Mouse (Mus musculus) heart, embryonic 13.5 days (tissue): ENCODE results near the gene Acta1. TPM values are rescaled to one million over a fixed set of nuclear protein-coding genes. Genes with fewer than 3 reads are reported as not detected.

ENCODE experiments used
- ATAC-seq: fragments of 200-750 bp; cut with Nextera tagmentation; 2 replicates; pipeline ENCODE4 v1.8.0; 2017; ENCODE audit warnings: moderate TSS enrichment; ENCODE audit not compliant: insufficient number of reproducible peaks, low FRiP score, low TSS enrichment; ENCODE audit errors: extremely low read depth
- H3K27ac ChIP-seq: fragments of 300-500 bp; sonication (generic); replicated peaks from 2 replicates; pipeline ENCODE4 v1.5.1; 2015; ENCODE audit warnings: moderate library complexity, mild to moderate bottlenecking, inconsistent platforms
- H3K27me3 ChIP-seq: fragments of 300-500 bp; sonication (generic); replicated peaks from 2 replicates; pipeline ENCODE4 v1.6.1; 2015; ENCODE audit warnings: mild to moderate bottlenecking, inconsistent platforms
- H3K36me3 ChIP-seq: fragments of 300-500 bp; sonication (generic); 2 replicates; pipeline ENCODE4 v1.6.1; 2015; ENCODE audit warnings: mild to moderate bottlenecking, inconsistent platforms
- H3K4me1 ChIP-seq: fragments of 300-500 bp; sonication (generic); 2 replicates; pipeline ENCODE4 v1.6.1; 2015; ENCODE audit warnings: inconsistent platforms
- H3K4me2 ChIP-seq: fragments of 300-500 bp; sonication (generic); 2 replicates; pipeline ENCODE4 v1.6.1; 2015; ENCODE audit warnings: inconsistent platforms, mild to moderate bottlenecking, moderate library complexity
- H3K4me3 ChIP-seq: fragments of 300-500 bp; sonication (generic); 2 replicates; pipeline ENCODE4 v1.5.1; 2015; ENCODE audit warnings: moderate library complexity, mild to moderate bottlenecking, inconsistent platforms
- H3K9ac ChIP-seq: fragments of 300-500 bp; sonication (generic); 2 replicates; pipeline ENCODE4 v1.6.1; 2015; ENCODE audit warnings: inconsistent platforms, mild to moderate bottlenecking, moderate library complexity
- H3K9me3 ChIP-seq: fragments of 300-500 bp; sonication (generic); 2 replicates; pipeline ENCODE4 v1.6.1; 2016; ENCODE audit warnings: inconsistent platforms
- WGBS: fragments of 180-500 bp; shearing (Covaris S2); methylation state at CpG from one replicate; pipeline ENCODE4 v1.1.7; 2015; ENCODE audit warnings: mixed read lengths; 5-methylcytosine and 5-hydroxymethylcytosine counted together
- polyA plus RNA-seq: library from polyadenylated mRNA; unstranded; fragments of >200 nt; fragmentation: Nextera tagmentation; extraction: Ambion mirVana; gene quantifications from 2 replicates; pipeline ENCODE4 v1.2.1, GENCODE M21; 2015

Acta1 gene
- polyA plus RNA-seq, 1 experiment from 2014 or later: 292 TPM

- Histone ChIP-seq H3K9ac (no peak overlapping the region), H3K36me3 (peaks cover 23% of the 10 kb centered on the region), H3K9me3 (no peaks in the 10 kb centered on the region), H3K27me3 (peaks cover 64% of the 10 kb centered on the region), H3K4me2 (no peak overlapping the region), H3K4me3 (no peak overlapping the region), H3K27ac (no peak overlapping the region), H3K4me1 (peaks cover 33% of the 10 kb centered on the region)
- 59% methylated on average over 9 of the region's 9 CpGs for WGBS
- no peak for ATAC-seq
Observed at GRCm38 (mm10) chr8:123895680-123896365, 1.3 kb upstream of the Acta1 start.

- no peak overlapping the region for H3K9ac ChIP-seq
- no peak for ATAC-seq
- H3K4me3 ChIP-seq: no peak overlapping the region
- H3K4me2 ChIP-seq: no peak overlapping the region
- H3K27me3 ChIP-seq: peaks cover 70% of the 10 kb centered on the region
- 83% methylated on average over 4 of the region's 4 CpGs for WGBS
- no peaks in the 10 kb centered on the region for H3K9me3 ChIP-seq
- H3K27ac ChIP-seq: no peak overlapping the region
- H3K36me3 ChIP-seq: peaks cover 17% of the 10 kb centered on the region
- H3K4me1 ChIP-seq: peaks cover 33% of the 10 kb centered on the region
Observed at GRCm38 (mm10) chr8:123895230-123895629, 679 bp upstream of the Acta1 start.

DNA sequence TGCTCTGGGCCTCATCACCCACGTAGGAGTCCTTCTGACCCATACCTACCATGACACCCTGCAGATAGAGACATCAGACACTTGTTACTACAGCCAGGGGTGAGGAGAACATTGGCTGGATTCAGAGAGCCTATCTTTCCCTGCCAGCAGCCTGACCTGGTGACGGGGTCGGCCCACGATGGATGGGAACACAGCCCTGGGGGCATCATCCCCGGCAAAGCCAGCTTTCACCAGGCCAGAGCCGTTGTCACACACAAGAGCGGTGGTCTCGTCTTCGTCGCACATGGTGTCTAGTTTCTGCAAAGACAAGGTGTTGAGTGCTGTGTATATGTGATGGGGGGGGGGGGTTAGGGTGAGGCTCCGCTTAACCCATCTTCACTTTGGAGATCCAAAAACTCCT, 1.1 kb downstream of the Acta1 start:
- no peak for ATAC-seq
- Histone ChIP-seq H3K9ac (no peak overlapping the region), H3K9me3 (no peaks in the 10 kb centered on the region), H3K4me1 (peaks cover 33% of the 10 kb centered on the region), H3K27me3 (peaks cover 83% of the 10 kb centered on the region), H3K4me3 (peak overlapping the region; percentile 30; the same call in 1 of the 2 replicates), H3K4me2 (peak overlapping the region; percentile 55), H3K36me3 (peaks cover under 1% of the 10 kb centered on the region), H3K27ac (no peak overlapping the region)
- 53% methylated on average over 11 of the region's 11 CpGs for WGBS

DNA sequence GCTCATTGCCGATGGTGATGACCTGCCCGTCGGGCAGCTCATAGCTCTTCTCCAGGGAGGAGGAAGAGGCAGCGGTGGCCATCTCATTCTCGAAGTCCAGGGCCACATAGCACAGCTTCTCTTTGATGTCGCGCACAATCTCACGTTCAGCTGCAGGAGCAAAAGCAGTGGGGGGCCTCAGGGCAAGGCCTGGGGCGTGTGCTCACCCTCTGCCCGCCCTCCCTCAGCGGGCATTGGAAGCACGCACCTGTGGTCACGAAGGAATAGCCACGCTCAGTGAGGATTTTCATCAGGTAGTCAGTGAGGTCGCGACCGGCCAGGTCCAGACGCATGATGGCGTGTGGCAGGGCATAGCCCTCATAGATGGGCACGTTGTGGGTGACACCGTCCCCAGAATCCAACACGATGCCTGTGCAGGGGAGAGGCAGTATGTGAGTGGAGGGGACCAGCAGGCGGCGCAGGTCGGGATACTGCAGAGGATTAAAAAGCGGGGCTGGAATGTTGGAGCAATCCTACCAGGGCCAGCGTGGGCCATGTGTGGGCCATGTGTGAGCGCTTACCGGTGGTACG, 1.9 kb downstream of the Acta1 start:
- H3K9ac ChIP-seq: no peak overlapping the region
- no peaks in the 10 kb centered on the region for H3K9me3 ChIP-seq
- no peaks in the 10 kb centered on the region; the same call in 1 of the 2 replicates for H3K36me3 ChIP-seq
- peak overlapping the region; percentile 30 for H3K4me3 ChIP-seq
- H3K27ac ChIP-seq: no peak overlapping the region
- WGBS: 16% methylated on average over 30 of the region's 30 CpGs
- no peak for ATAC-seq
- peak overlapping the region; percentile 55 for H3K4me2 ChIP-seq
- peaks cover 33% of the 10 kb centered on the region for H3K4me1 ChIP-seq
- H3K27me3 ChIP-seq: peaks cover 83% of the 10 kb centered on the region

- no peak overlapping the region for H3K27ac ChIP-seq
- H3K4me3 ChIP-seq: peak overlapping the region; percentile 30
- no peaks in the 10 kb centered on the region for H3K9me3 ChIP-seq
- WGBS: 6% methylated on average over 49 of the region's 49 CpGs
- ATAC-seq: no peak
- H3K36me3 ChIP-seq: no peaks in the 10 kb centered on the region
- peaks cover 33% of the 10 kb centered on the region for H3K4me1 ChIP-seq
- peak overlapping the region; percentile 55 for H3K4me2 ChIP-seq
- peaks cover 81% of the 10 kb centered on the region for H3K27me3 ChIP-seq
- H3K9ac ChIP-seq: no peak overlapping the region
Observed at GRCm38 (mm10) chr8:123891883-123892585, 2.5 kb downstream of the Acta1 start.

DNA sequence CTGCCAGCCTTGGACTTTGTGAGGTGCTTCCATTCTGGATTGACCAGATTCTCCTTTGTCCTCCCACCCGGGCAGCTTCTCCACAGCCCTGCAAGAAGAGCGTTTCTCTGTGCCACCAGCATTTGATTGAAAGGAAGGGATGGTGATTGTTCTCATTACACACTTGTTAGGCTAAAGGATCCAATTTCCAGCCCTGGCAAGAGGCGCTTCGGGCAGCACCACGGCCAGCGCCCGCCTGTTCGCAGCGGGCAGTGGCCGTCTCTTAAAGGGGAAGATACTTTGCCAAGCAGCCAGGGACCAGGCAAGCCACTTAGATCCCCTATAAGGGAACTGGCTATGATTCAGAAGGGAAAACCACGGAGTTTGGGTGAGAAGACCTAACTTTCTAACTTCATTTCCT, 3.3 kb downstream of the Acta1 start:
- no peak for ATAC-seq
- H3K9ac ChIP-seq: no peak overlapping the region
- peak overlapping the region; percentile 30 for H3K4me3 ChIP-seq
- H3K4me2 ChIP-seq: peak overlapping the region; percentile 55
- peaks cover 33% of the 10 kb centered on the region for H3K4me1 ChIP-seq
- no peak overlapping the region for H3K27ac ChIP-seq
- no peaks in the 10 kb centered on the region for H3K36me3 ChIP-seq
- no peaks in the 10 kb centered on the region for H3K9me3 ChIP-seq
- WGBS: under 1% methylated on average over 11 of the region's 11 CpGs
- H3K27me3 ChIP-seq: peaks cover 79% of the 10 kb centered on the region

GRCm38 (mm10) chr8:123889797-123890196, 4.8 kb downstream of the Acta1 start:
- WGBS: 56% methylated on average over 4 of the region's 4 CpGs
- no peak for ATAC-seq
- Histone ChIP-seq H3K9me3 (no peaks in the 10 kb centered on the region), H3K27ac (no peak overlapping the region), H3K36me3 (no peaks in the 10 kb centered on the region), H3K4me3 (no peak overlapping the region), H3K4me2 (no peak overlapping the region), H3K4me1 (peaks cover 30% of the 10 kb centered on the region), H3K9ac (no peak overlapping the region), H3K27me3 (peaks cover 77% of the 10 kb centered on the region)

GRCm38 (mm10) chr8:123887956-123888355, 6.6 kb downstream of the Acta1 start:
- H3K27ac ChIP-seq: no peak overlapping the region
- H3K4me2 ChIP-seq: no peak overlapping the region
- H3K36me3 ChIP-seq: no peaks in the 10 kb centered on the region
- peaks cover 63% of the 10 kb centered on the region for H3K27me3 ChIP-seq
- no peak for ATAC-seq
- no peak overlapping the region for H3K9ac ChIP-seq
- H3K9me3 ChIP-seq: no peaks in the 10 kb centered on the region
- 83% methylated on average over 2 of the region's 2 CpGs for WGBS
- no peak overlapping the region for H3K4me3 ChIP-seq
- peaks cover 37% of the 10 kb centered on the region for H3K4me1 ChIP-seq

GRCm38 (mm10) chr8:123887163-123887562, 7.4 kb downstream of the Acta1 start:
- no peaks in the 10 kb centered on the region for H3K9me3 ChIP-seq
- WGBS: 81% methylated on average over 4 of the region's 4 CpGs

DNA sequence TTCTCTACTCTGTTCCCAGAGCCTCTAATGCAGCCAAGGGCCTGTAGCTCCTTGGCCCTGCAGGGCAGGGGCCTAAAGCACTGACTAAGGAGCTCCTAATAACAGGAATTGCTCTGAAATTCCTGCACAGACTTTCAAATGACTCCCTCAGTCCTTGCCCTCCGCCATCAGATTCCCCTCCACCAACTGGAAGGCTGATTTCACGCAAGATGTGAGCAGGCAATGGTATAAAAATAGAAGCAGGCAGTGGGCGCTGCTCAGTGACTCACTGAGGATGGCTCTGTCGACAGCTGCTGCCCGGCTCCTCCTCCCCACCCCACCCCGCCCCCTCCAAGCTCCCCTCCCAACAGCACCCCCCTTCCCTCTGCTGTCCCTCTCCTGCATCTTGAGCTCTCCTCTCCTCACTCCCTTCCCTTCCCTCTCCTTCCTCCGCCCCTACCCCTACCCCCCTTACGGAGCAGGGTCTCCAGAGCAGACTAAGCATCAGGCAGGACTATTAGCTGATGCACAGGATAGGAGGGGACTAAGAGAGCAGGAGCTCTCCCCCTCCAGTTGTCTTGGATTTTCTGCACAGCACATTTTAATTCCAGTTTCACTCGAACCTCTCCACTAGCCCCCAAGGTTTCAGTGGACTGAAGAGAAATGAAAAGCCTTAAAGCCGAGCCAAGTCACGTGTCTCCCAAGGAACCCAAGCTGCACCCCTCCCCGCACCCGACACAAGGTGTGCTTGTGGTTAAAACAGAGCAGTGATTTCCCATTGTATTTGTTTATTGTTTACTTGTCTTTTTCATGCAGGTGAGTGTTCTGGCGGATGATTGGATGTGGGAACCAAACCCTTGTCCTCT, 9.6 kb downstream of the Acta1 start:
- H3K36me3 ChIP-seq: no peaks in the 10 kb centered on the region
- H3K27ac ChIP-seq: peak overlapping the region; percentile 60
- WGBS: 8% methylated on average over 13 of the region's 14 CpGs
- no peak for ATAC-seq
- peaks cover 29% of the 10 kb centered on the region for H3K4me1 ChIP-seq
- H3K4me3 ChIP-seq: no peak overlapping the region
- peak overlapping the region; percentile 61 for H3K9ac ChIP-seq
- peak overlapping the region; percentile 52 for H3K4me2 ChIP-seq
- no peaks in the 10 kb centered on the region for H3K9me3 ChIP-seq
- peaks cover 39% of the 10 kb centered on the region for H3K27me3 ChIP-seq

More at GRCm38 (mm10) chr8:123887163-123887562, 7.4 kb downstream of the Acta1 start:
- H3K27ac ChIP-seq: no peak overlapping the region
- no peak for ATAC-seq
- H3K27me3 ChIP-seq: peaks cover 56% of the 10 kb centered on the region
- peaks cover 37% of the 10 kb centered on the region for H3K4me1 ChIP-seq
- H3K36me3 ChIP-seq: no peaks in the 10 kb centered on the region
- H3K9ac ChIP-seq: no peak overlapping the region
- no peak overlapping the region for H3K4me3 ChIP-seq
- no peak overlapping the region for H3K4me2 ChIP-seq

DNA sequence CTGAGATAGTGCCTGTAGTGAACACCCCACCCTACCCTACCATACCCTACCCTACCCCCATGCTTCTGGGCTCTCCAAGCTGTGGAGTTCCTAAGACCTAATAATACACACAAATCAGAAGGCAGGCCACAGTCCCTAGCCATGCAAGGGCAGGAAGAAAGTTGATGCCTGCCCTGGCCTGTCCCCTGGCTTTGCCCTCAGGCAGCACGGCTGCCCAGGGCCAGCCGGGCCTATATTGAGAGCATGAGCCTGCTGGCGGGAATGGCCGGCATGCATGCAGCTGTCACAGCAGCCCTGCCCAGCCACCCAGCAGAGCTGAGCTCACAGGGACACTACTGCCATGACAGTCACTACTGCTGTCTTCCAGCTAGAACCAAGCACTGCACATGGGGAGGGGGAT, 11.5 kb downstream of the Acta1 start:
- Histone ChIP-seq H3K9me3 (no peaks in the 10 kb centered on the region), H3K27me3 (peaks cover 28% of the 10 kb centered on the region), H3K4me1 (peaks cover 29% of the 10 kb centered on the region), H3K4me2 (no peak overlapping the region), H3K4me3 (no peak overlapping the region), H3K36me3 (no peaks in the 10 kb centered on the region), H3K27ac (no peak overlapping the region), H3K9ac (0 out of 2 replicates have a peak overlapping the region, but pooled peaks have one; percentile 24)
- no peak for ATAC-seq
- 64% methylated on average over 4 of the region's 4 CpGs for whole genome bisulfite sequencing
